Mouse (Mus musculus) intestine, embryonic 16.5 days (tissue): ENCODE data around the gene Arhgdig. TPM values are rescaled to one million over a fixed set of nuclear protein-coding genes. Genes with fewer than 3 reads are reported as not detected.
"Not testable (repeated sequence)": the region's sequence is repeated elsewhere in the genome, so short reads cannot be mapped to it uniquely, and the experiment has no call there.

Source experiments
- ATAC-seq: fragments of 200-750 bp; cut with Nextera tagmentation; 2 replicates; pipeline ENCODE4 v1.8.0; 2017; ENCODE audit warnings: moderate TSS enrichment, moderate library complexity
- H3K27ac ChIP-seq: fragments of 300-500 bp; sonication (generic); 2 replicates; pipeline ENCODE4 v1.5.1; 2014; ENCODE audit warnings: mild to moderate bottlenecking, low read length
- H3K27me3 ChIP-seq: fragments of 300-500 bp; sonication (generic); replicated peaks from 2 replicates; pipeline ENCODE4 v1.6.1; 2014; ENCODE audit warnings: low read length, control low read depth, mixed read lengths; ENCODE audit not compliant: control insufficient read depth, insufficient read depth
- H3K36me3 ChIP-seq: fragments of 300-500 bp; sonication (generic); 2 replicates; pipeline ENCODE4 v1.6.1; 2014; ENCODE audit warnings: low read length, control low read depth; ENCODE audit not compliant: control insufficient read depth, insufficient read depth
- H3K4me1 ChIP-seq: fragments of 300-500 bp; sonication (generic); 2 replicates; pipeline ENCODE4 v1.6.1; 2014; ENCODE audit warnings: low read length, control low read depth, mixed read lengths; ENCODE audit not compliant: control insufficient read depth, insufficient read depth
- H3K4me2 ChIP-seq: fragments of 300-500 bp; sonication (generic); 2 replicates; pipeline ENCODE4 v1.6.1; 2014; ENCODE audit warnings: low read depth, low read length, control low read depth
- H3K4me3 ChIP-seq: fragments of 300-500 bp; sonication (generic); 2 replicates; pipeline ENCODE4 v1.5.1; 2014; ENCODE audit warnings: mild to moderate bottlenecking, low read length
- H3K9ac ChIP-seq: fragments of 300-500 bp; sonication (generic); 2 replicates; pipeline ENCODE4 v1.6.1; 2014; ENCODE audit warnings: low read depth, low read length
- H3K9me3 ChIP-seq: fragments of 300-500 bp; sonication (generic); 2 replicates; pipeline ENCODE4 v1.6.1; 2016; ENCODE audit warnings: low read length, control low read depth; ENCODE audit not compliant: control insufficient read depth
- WGBS: fragments of 180-500 bp; shearing (Covaris S2); extraction: QIAGEN DNeasy Blood & Tissue Kit; methylation state at CpG from one replicate; pipeline ENCODE4 v1.1.7; 2014; 5-methylcytosine and 5-hydroxymethylcytosine counted together
- polyA plus RNA-seq: library from polyadenylated mRNA; unstranded; fragments of >200 nt; fragmentation: Nextera tagmentation; extraction: Ambion mirVana; gene quantifications from 2 replicates; pipeline ENCODE4 v1.2.1, GENCODE M21; 2015

The Arhgdig gene
- polyA plus RNA-seq, 1 experiment from 2014 or later = 14.8 TPM

GRCm38 (mm10) chr17:26198892-26199291 is 8.7 kb downstream of the Arhgdig start, which contains the start of gene Pdia2:
TSS of gene Pdia2 (minus strand) at chr17:26199087.
- WGBS = 76% methylated on average over 4 of the region's 4 CpGs
- Histone ChIP-seq H3K27me3 (peaks cover 16% of the 10 kb centered on the region; the same call in 1 of the 2 replicates), H3K4me1 (peaks cover 15% of the 10 kb centered on the region), H3K9ac (no peak within 1 kb of the TSS), H3K27ac (no peak within 1 kb of the TSS), H3K36me3 (peaks cover 6% of the 10 kb centered on the region; the same call in 1 of the 2 replicates), H3K4me2 (no peak within 1 kb of the TSS), H3K9me3 (no peaks in the 10 kb centered on the region), H3K4me3 (no peak within 1 kb of the TSS)
- 0 out of 2 replicates have a peak, but pooled peaks have one; percentile 10 for ATAC-seq

GRCm38 (mm10) chr17:26192481-26193190 is 14.9 kb downstream of the Arhgdig start:
- Histone ChIP-seq H3K27me3 (no peaks in the 10 kb centered on the region), H3K9me3 (no peaks in the 10 kb centered on the region), H3K27ac (no peak overlapping the region), H3K9ac (no peak overlapping the region), H3K36me3 (peaks cover 25% of the 10 kb centered on the region), H3K4me1 (no peaks in the 10 kb centered on the region), H3K4me3 (no peak overlapping the region), H3K4me2 (no peak overlapping the region)
- ATAC-seq = no peak
- 97% methylated on average over 15 of the region's 15 CpGs for WGBS

GRCm38 (mm10) chr17:26191486-26191885 is 16.1 kb downstream of the Arhgdig start:
- WGBS = 89% methylated on average over 7 of the region's 7 CpGs
- not testable (repeated sequence) for H3K4me1 ChIP-seq, ATAC-seq, H3K4me2 ChIP-seq, H3K9ac ChIP-seq, H3K27me3 ChIP-seq, H3K9me3 ChIP-seq, H3K27ac ChIP-seq, H3K4me3 ChIP-seq
- peaks cover 27% of the 10 kb centered on the region for H3K36me3 ChIP-seq

DNA sequence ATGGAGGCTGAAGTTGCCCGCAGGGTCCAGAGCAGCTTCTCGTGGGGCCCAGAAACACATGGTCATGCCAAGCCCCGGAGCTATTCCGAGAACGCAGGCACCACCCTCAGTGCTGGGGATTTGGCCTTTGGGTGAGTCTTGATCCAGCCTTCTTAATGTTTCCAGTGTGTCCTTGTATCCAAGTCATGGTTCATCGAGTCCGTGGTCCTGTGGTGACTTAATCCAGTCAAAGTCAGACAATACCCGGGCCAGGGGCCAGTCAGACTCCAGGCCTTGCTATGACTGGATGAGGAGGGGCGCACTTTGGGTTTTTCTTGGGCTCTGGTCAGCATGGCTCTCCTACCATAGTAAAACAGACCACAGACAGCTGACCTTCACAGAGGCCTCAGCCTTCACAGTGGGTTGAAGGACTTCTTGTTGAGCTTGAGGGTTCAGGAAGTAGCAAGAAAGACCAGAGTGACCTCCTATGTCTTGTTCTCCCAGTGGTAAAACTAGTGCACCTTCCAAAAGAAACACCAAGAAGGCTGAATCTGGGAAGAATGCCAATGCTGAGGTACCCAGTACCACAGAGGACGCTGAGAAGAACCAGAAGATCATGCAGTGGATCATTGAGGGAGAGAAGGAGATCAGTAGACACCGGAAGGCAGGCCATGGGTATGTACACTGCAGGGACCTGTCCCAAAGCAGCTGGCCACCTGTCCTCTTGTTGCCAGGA is 19.3 kb downstream of the Arhgdig start:
- Histone ChIP-seq H3K9ac (no peak overlapping the region), H3K27ac (no peak overlapping the region), H3K36me3 (peaks cover 37% of the 10 kb centered on the region), H3K4me1 (no peaks in the 10 kb centered on the region), H3K4me2 (no peak overlapping the region), H3K27me3 (no peaks in the 10 kb centered on the region), H3K4me3 (no peak overlapping the region), H3K9me3 (no peaks in the 10 kb centered on the region)
- WGBS = 93% methylated on average over 11 of the region's 11 CpGs
- no peak for ATAC-seq

GRCm38 (mm10) chr17:26187592-26187991 is 20.0 kb downstream of the Arhgdig start:
- Histone ChIP-seq H3K27me3 (no peaks in the 10 kb centered on the region), H3K4me2 (no peak overlapping the region), H3K9me3 (no peaks in the 10 kb centered on the region), H3K4me1 (no peaks in the 10 kb centered on the region), H3K36me3 (peaks cover 39% of the 10 kb centered on the region), H3K9ac (no peak overlapping the region), H3K27ac (no peak overlapping the region), H3K4me3 (no peak overlapping the region)
- WGBS = 97% methylated on average over 5 of the region's 5 CpGs
- no peak for ATAC-seq

- no peak overlapping the region for H3K4me3 ChIP-seq
- H3K36me3 ChIP-seq = peaks cover 20% of the 10 kb centered on the region
- no peaks in the 10 kb centered on the region for H3K4me1 ChIP-seq
- H3K27ac ChIP-seq = no peak overlapping the region
- 94% methylated on average over 3 of the region's 3 CpGs for WGBS
- H3K4me2 ChIP-seq = no peak overlapping the region
- no peak overlapping the region for H3K9ac ChIP-seq
- ATAC-seq = no peak
- H3K27me3 ChIP-seq = no peaks in the 10 kb centered on the region
- H3K9me3 ChIP-seq = no peaks in the 10 kb centered on the region
Measured at GRCm38 (mm10) chr17:26181179-26181578, 26.4 kb downstream of the Arhgdig start.

GRCm38 (mm10) chr17:26178611-26179010 is 29.0 kb downstream of the Arhgdig start:
- H3K27me3 ChIP-seq = no peaks in the 10 kb centered on the region
- no peak overlapping the region for H3K4me3 ChIP-seq
- H3K4me2 ChIP-seq = no peak overlapping the region
- no peaks in the 10 kb centered on the region for H3K9me3 ChIP-seq
- no peak overlapping the region for H3K9ac ChIP-seq
- peaks cover 13% of the 10 kb centered on the region; the same call in 1 of the 2 replicates for H3K36me3 ChIP-seq
- H3K27ac ChIP-seq = no peak overlapping the region
- ATAC-seq = no peak
- H3K4me1 ChIP-seq = no peaks in the 10 kb centered on the region

DNA sequence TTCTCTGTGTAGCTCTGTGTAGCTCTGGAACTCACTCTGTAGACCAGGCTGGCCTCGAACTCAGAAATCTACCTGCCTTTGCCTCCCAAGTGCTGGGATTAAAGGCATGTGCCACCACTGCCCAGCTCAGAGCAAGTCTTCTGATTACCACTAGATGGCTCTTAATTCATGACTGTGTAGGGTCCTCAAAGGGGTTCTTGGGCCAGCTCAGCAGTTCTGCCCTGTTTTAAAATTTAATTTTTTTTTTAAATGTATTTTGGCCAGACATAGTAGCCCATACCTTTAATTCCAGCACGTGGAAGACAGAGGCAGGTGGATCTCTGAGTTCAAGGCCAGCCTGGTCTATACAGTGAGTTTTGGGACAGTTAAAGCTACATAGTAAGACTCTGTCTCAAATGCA is 32.3 kb downstream of the Arhgdig start:
- H3K27ac ChIP-seq, H3K27me3 ChIP-seq, H3K4me1 ChIP-seq, H3K36me3 ChIP-seq, H3K4me3 ChIP-seq, H3K9ac ChIP-seq, H3K4me2 ChIP-seq, H3K9me3 ChIP-seq, ATAC-seq: not testable (repeated sequence)
- WGBS = 80% methylated on average over 2 of the region's 2 CpGs

- no peak overlapping the region for H3K9ac ChIP-seq
- 0 out of 2 replicates have a peak, but pooled peaks have one; percentile 33 for ATAC-seq
- H3K27ac ChIP-seq = no peak overlapping the region
- H3K36me3 ChIP-seq = peaks cover 4% of the 10 kb centered on the region; the same call in 1 of the 2 replicates
- H3K4me3 ChIP-seq = no peak overlapping the region
- H3K4me2 ChIP-seq = no peak overlapping the region
- H3K4me1 ChIP-seq = no peaks in the 10 kb centered on the region
- H3K27me3 ChIP-seq = no peaks in the 10 kb centered on the region
- H3K9me3 ChIP-seq = no peaks in the 10 kb centered on the region
- WGBS = 77% methylated on average over 2 of the region's 2 CpGs
Measured at GRCm38 (mm10) chr17:26168039-26168438, 39.5 kb downstream of the Arhgdig start.
